Mouse (Mus musculus): ENCODE results near the gene 9130019O22Rik.
A peak's percentile ranks its signal among the peaks of the same experiment; 100 is the strongest.
"Not testable (repeated sequence)": the region's sequence is repeated elsewhere in the genome, so short reads cannot be mapped to it uniquely, and the experiment has no call there.

9130019O22Rik gene

GRCm38 (mm10) chr7:127386641-127387392, at the start of gene 9130019O22Rik:
TSS of gene 9130019O22Rik (minus strand) at chr7:127387166.
- peak; percentile 96 for DNase-seq (ENCODE audit: low read depth, low spot score)
- Histone ChIP-seq H3K36me3 (ENCODE audit: control insufficient read depth, insufficient read depth, low read length, poor library complexity, severe bottlenecking) (0 out of 2 replicates have a peak, but pooled peaks cover under 1% of the 10 kb centered on the region), H3K27me3 (ENCODE audit: control insufficient read depth, insufficient read depth, low read length, poor library complexity, severe bottlenecking) (no peaks in the 10 kb centered on the region)

- no peak for DNase-seq (ENCODE audit: low read depth, low spot score)
- Histone ChIP-seq H3K27me3 (ENCODE audit: control insufficient read depth, insufficient read depth, low read length, poor library complexity, severe bottlenecking) (no peaks in the 10 kb centered on the region), H3K36me3 (ENCODE audit: control insufficient read depth, insufficient read depth, low read length, poor library complexity, severe bottlenecking) (no peaks in the 10 kb centered on the region)
Measured at GRCm38 (mm10) chr7:127435206-127435605, 48.2 kb upstream of the 9130019O22Rik start.

DNA sequence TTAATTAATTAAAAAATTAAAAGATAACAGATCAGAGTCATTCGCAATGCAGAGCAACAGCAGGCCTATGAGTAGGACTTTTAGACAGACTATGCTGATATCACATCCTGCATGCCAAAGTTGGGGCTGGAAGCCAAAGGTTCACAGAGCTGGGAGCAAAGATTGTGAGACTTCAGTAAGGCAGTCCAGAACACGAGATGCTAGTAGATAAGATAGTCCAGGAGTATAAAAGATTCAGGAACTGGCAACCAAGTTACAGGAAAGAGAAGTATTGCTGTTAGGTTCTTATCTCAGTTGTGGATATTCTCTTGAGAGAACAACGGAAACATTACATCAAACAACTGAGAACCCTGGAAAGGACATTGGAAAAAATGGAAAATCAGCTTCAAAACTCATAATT, 39.4 kb upstream of the 9130019O22Rik start:
- DNase-seq (ENCODE audit: low read depth, low spot score), result no peak

DNA sequence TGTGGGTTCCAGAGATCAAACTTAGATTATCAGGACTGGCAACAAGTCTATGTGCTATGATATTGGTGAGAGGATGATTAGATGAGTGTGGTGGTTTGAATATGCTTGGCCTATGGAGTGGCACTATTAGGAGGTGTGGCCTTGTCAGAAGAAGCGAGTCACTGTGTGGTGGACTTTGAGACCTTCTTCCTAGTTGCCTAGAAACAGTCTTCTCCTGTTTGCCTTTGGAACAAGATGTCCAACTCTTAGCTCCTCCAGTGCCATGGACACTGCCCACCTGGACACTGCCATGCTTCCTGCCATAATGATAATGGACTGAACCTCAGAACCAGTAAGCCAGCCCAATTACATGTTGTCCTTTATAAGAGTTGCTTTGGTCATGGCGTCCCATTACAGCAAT, 38.9 kb upstream of the 9130019O22Rik start:
- Histone ChIP-seq H3K36me3 (ENCODE audit: control insufficient read depth, insufficient read depth, low read length, poor library complexity, severe bottlenecking) (no peaks in the 10 kb centered on the region), H3K27me3 (ENCODE audit: control insufficient read depth, insufficient read depth, low read length, poor library complexity, severe bottlenecking) (no peaks in the 10 kb centered on the region)
- DNase-seq (ENCODE audit: low read depth, low spot score), result no peak

More for the DNA sequence above, 39.4 kb upstream of the 9130019O22Rik start:
- H3K27me3 ChIP-seq (ENCODE audit: control insufficient read depth, insufficient read depth, low read length, poor library complexity, severe bottlenecking), result no peaks in the 10 kb centered on the region
- H3K36me3 ChIP-seq (ENCODE audit: control insufficient read depth, insufficient read depth, low read length, poor library complexity, severe bottlenecking), result no peaks in the 10 kb centered on the region

DNA sequence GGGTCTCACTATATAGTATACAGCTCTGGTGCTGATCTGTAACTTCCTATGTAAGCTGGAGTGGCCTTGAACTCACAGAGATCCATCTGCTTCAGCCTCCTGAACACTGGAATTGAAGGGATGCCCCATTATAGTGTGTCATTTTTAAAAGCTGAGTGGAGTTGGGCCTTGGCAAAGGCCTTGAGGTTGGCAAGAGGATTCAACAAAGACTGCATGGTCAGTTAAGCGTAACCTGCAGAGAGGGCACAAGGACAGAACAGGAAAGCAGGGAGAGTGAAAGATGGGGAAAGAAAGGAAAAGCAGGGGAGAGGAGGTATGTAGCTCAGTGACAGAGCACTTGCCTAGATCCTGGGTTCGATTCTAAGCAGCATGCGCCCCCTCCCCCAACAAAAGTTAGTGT, 38.3 kb upstream of the 9130019O22Rik start:
- DNase-seq (ENCODE audit: low read depth, low spot score), result no peak
- no peaks in the 10 kb centered on the region for H3K36me3 ChIP-seq (ENCODE audit: control insufficient read depth, insufficient read depth, low read length, poor library complexity, severe bottlenecking)
- H3K27me3 ChIP-seq (ENCODE audit: control insufficient read depth, insufficient read depth, low read length, poor library complexity, severe bottlenecking), result no peaks in the 10 kb centered on the region

DNA sequence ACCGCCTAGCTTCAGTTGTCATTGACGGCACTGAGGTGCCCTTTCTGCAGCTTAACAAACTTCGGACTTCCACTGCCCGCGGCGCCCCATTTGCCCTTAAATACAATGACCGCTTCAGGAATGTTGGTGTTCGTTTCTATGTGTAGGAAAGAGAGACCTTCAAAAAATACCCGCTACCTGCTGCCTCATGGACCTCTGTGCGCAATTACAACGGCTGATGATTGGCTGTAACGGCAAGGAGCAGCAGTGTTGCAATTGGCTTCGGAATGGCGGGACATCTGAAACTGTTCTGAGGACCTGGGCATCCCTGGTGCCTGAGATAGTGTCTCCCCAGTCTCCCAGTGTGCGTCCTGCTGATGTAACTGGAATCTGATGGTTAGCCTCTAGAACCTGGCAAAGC, 35.3 kb upstream of the 9130019O22Rik start:
- DNase-seq (ENCODE audit: low read depth, low spot score), result no peak
- Histone ChIP-seq H3K27me3 (ENCODE audit: control insufficient read depth, insufficient read depth, low read length, poor library complexity, severe bottlenecking) (no peaks in the 10 kb centered on the region), H3K36me3 (ENCODE audit: control insufficient read depth, insufficient read depth, low read length, poor library complexity, severe bottlenecking) (no peaks in the 10 kb centered on the region; the same call in 1 of the 2 replicates)

- Histone ChIP-seq H3K36me3 (ENCODE audit: control insufficient read depth, insufficient read depth, low read length, poor library complexity, severe bottlenecking) (no peaks in the 10 kb centered on the region; the same call in 1 of the 2 replicates), H3K27me3 (ENCODE audit: control insufficient read depth, insufficient read depth, low read length, poor library complexity, severe bottlenecking) (no peaks in the 10 kb centered on the region)
- peak; percentile 96 for DNase-seq (ENCODE audit: low read depth, low spot score)
Measured at GRCm38 (mm10) chr7:127421388-127422191, 34.6 kb upstream of the 9130019O22Rik start, which contains the start of gene Zfp688. TSS of gene Zfp688 (minus strand) at chr7:127422068.

DNA sequence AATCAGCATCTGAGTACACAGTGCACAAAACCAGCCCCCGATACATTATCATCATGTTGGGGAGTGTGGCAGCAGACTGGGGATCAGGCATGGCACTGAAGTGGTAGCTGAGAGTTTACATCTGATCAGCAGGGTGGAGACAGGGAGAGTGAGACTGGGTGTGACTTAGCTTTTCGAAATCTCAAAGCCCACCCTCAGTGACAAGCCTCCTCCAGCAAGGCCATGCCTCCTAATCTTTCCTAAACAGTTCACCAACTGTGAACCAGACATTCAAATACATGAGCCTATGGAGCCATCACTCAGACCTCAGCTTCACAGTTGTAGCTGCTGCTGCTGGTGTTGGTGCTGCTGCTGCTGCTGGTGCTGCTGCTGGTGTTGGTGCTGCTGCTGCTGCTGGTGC, 24.5 kb upstream of the 9130019O22Rik start:
- H3K36me3 ChIP-seq (ENCODE audit: control insufficient read depth, insufficient read depth, low read length, poor library complexity, severe bottlenecking), result no peaks in the 10 kb centered on the region
- H3K27me3 ChIP-seq (ENCODE audit: control insufficient read depth, insufficient read depth, low read length, poor library complexity, severe bottlenecking), result no peaks in the 10 kb centered on the region
- no peak for DNase-seq (ENCODE audit: low read depth, low spot score)

DNA sequence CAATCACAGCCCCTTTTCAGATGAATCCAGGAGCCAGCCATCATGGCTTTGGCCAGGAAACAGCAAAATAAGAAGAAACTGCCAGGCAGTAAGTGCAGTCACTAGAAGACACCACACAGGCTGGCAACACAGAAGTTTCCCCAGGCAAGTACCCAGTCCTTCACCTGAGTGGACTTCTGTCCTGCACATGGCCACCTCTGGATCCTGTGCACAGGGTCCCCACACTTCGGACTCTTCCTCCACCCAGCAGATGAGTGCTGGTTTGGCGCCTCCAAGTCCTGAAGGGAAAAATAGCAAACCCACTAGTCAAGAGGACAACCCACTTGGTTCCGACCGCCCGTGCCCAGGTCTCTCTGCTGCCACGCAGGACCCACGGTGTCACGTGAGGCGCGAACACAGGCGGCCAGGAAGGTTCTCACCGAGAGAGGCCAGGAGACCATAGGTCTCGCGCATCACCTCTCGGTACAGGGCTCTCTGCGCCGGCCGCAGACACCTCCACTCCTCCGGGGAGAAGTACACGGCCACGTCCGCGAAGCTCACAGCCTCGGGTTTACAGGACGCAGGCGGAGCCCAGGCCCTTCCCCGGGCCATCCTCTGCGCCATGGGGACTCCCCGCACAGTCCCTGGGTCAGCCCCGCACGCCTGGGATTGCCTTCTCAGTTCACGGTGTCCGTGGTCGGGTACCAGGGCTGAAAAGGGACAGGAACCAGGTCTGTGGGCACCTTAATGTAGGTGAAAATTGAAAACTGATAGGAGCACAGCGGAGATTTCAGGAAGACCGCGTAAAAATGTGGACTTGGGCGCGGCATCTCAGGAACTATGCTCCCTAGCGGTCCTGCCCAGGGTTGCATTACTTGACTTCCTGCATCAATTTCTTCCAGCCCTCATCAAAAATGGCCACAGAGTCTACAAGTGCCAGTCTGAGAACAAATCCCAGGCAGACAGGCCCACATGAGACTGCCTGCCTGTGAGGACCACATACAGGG, 19.3 kb upstream of the 9130019O22Rik start, which contains the start of gene Zfp764:
TSS of gene Zfp764 (minus strand) at position 821 of the 986 bp plus-strand sequence.
- not testable (repeated sequence) for H3K27me3 ChIP-seq (ENCODE audit: control insufficient read depth, insufficient read depth, low read length, poor library complexity, severe bottlenecking); H3K36me3 ChIP-seq (ENCODE audit: control insufficient read depth, insufficient read depth, low read length, poor library complexity, severe bottlenecking)
- peak; percentile 92 for DNase-seq (ENCODE audit: low read depth, low spot score)

GRCm38 (mm10) chr7:127404101-127404500, 17.1 kb upstream of the 9130019O22Rik start:
- H3K27me3 ChIP-seq (ENCODE audit: control insufficient read depth, insufficient read depth, low read length, poor library complexity, severe bottlenecking); DNase-seq (ENCODE audit: low read depth, low spot score); H3K36me3 ChIP-seq (ENCODE audit: control insufficient read depth, insufficient read depth, low read length, poor library complexity, severe bottlenecking): not testable (repeated sequence)

DNA sequence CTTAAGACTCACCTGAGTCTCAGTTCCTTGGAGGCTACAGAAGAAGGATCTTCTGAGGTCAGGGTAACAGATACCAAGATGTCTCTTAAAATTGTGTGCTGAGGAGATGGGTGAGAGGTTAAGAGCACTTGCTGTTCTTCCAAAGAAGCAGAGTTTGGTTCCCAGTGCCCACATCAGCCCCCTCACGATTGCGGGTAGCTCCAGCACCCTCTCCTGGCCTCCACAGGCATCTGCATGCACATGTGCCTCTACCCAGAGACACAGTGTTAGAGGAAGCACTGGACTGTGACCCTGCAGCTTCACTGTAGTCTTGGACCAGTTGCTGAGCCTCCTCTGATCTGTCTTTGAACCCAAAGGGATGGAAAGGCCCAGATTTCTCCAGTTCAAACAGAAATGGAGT, 16.0 kb upstream of the 9130019O22Rik start:
- DNase-seq (ENCODE audit: low read depth, low spot score), result no peak
- no peaks in the 10 kb centered on the region for H3K36me3 ChIP-seq (ENCODE audit: control insufficient read depth, insufficient read depth, low read length, poor library complexity, severe bottlenecking)
- H3K27me3 ChIP-seq (ENCODE audit: control insufficient read depth, insufficient read depth, low read length, poor library complexity, severe bottlenecking), result no peaks in the 10 kb centered on the region

- DNase-seq (ENCODE audit: low read depth, low spot score), result no peak
- Histone ChIP-seq H3K36me3 (ENCODE audit: control insufficient read depth, insufficient read depth, low read length, poor library complexity, severe bottlenecking) (no peaks in the 10 kb centered on the region), H3K27me3 (ENCODE audit: control insufficient read depth, insufficient read depth, low read length, poor library complexity, severe bottlenecking) (no peaks in the 10 kb centered on the region)
Measured at GRCm38 (mm10) chr7:127400355-127400754, 13.4 kb upstream of the 9130019O22Rik start.

- no peaks in the 10 kb centered on the region for H3K27me3 ChIP-seq (ENCODE audit: control insufficient read depth, insufficient read depth, low read length, poor library complexity, severe bottlenecking)
- DNase-seq (ENCODE audit: low read depth, low spot score), result no peak
- 0 out of 2 replicates have a peak, but pooled peaks cover 2% of the 10 kb centered on the region for H3K36me3 ChIP-seq (ENCODE audit: control insufficient read depth, insufficient read depth, low read length, poor library complexity, severe bottlenecking)
Measured at GRCm38 (mm10) chr7:127393944-127394333, 7.0 kb upstream of the 9130019O22Rik start.
